Mouse (Mus musculus): ENCODE measurements at regions not wholly inside any gene's neighbourhood (a gene's known extent, or its start where the extent isn't known, plus 50 kb on each side); places are given as distances from the start of the nearest gene placed in this dataset.

GRCm38 (mm10) chr14:99785106-99785505 lies 486.6 kb downstream of the Klf5 start:
- TF ChIP-seq CTCF (IDR thresholded peaks at IDR 0.05; ENCODE audit: insufficient read depth, low read length): no peak
- no peak for TF ChIP-seq POLR2A (IDR thresholded peaks at IDR 0.05; ENCODE audit: borderline replicate concordance, extremely low read depth, low read depth, low read length)
- 66% methylated on average over 5 of the region's 5 CpGs for WGBS
- no peak overlapping the region for H3K4me3 ChIP-seq (replicated peaks; ENCODE audit: extremely low read depth, low read depth, low read length)
- H3K4me1 ChIP-seq (ENCODE audit: control insufficient read depth, insufficient read depth, low read length): peaks cover 4% of the 10 kb centered on the region
- DNase-seq: no peak

- Histone ChIP-seq H3K4me1 (ENCODE audit: control insufficient read depth, insufficient read depth, low read length) (peaks cover 4% of the 10 kb centered on the region), H3K4me3 (replicated peaks; ENCODE audit: extremely low read depth, low read depth, low read length) (no peak overlapping the region)
- TF ChIP-seq POLR2A (IDR thresholded peaks at IDR 0.05; ENCODE audit: borderline replicate concordance, extremely low read depth, low read depth, low read length): no peak
- TF ChIP-seq CTCF (IDR thresholded peaks at IDR 0.05; ENCODE audit: insufficient read depth, low read length): no peak
- no peak for DNase-seq
- 100% methylated on average over 1 of the region's 1 CpGs for WGBS
Measured at GRCm38 (mm10) chr14:99786367-99786766, 487.9 kb downstream of the Klf5 start.

GRCm38 (mm10) chr14:99788185-99788584 lies 489.7 kb downstream of the Klf5 start:
- no peak for DNase-seq
- TF ChIP-seq CTCF (IDR thresholded peaks at IDR 0.05; ENCODE audit: insufficient read depth, low read length): no peak
- TF ChIP-seq POLR2A (IDR thresholded peaks at IDR 0.05; ENCODE audit: borderline replicate concordance, extremely low read depth, low read depth, low read length): no peak
- Histone ChIP-seq H3K4me1 (ENCODE audit: control insufficient read depth, insufficient read depth, low read length) (peaks cover 4% of the 10 kb centered on the region), H3K4me3 (replicated peaks; ENCODE audit: extremely low read depth, low read depth, low read length) (no peak overlapping the region)
- WGBS: 61% methylated on average over 3 of the region's 3 CpGs

GRCm38 (mm10) chr14:99796293-99796692 lies 488.2 kb downstream of the Klf12 start:
- Histone ChIP-seq H3K4me1 (ENCODE audit: control insufficient read depth, insufficient read depth, low read length) (no peaks in the 10 kb centered on the region; the same call in 1 of the 2 replicates), H3K4me3 (replicated peaks; ENCODE audit: extremely low read depth, low read depth, low read length) (no peak overlapping the region)
- TF ChIP-seq POLR2A (IDR thresholded peaks at IDR 0.05; ENCODE audit: borderline replicate concordance, extremely low read depth, low read depth, low read length): no peak
- TF ChIP-seq CTCF (IDR thresholded peaks at IDR 0.05; ENCODE audit: insufficient read depth, low read length): no peak
- no peak for DNase-seq
- WGBS: 55% methylated on average over 4 of the region's 4 CpGs

- WGBS: 43% methylated on average over 1 of the region's 1 CpGs
- TF ChIP-seq POLR2A (IDR thresholded peaks at IDR 0.05; ENCODE audit: borderline replicate concordance, extremely low read depth, low read depth, low read length) (no peak), CTCF (IDR thresholded peaks at IDR 0.05; ENCODE audit: insufficient read depth, low read length) (no peak)
- no peak for DNase-seq
- H3K4me1 ChIP-seq (ENCODE audit: control insufficient read depth, insufficient read depth, low read length): peaks cover 2% of the 10 kb centered on the region
- no peak overlapping the region for H3K4me3 ChIP-seq (replicated peaks; ENCODE audit: extremely low read depth, low read depth, low read length)
Measured at GRCm38 (mm10) chr14:99806052-99806451, 478.4 kb downstream of the Klf12 start.

- WGBS: 48% methylated on average over 5 of the region's 5 CpGs
- TF ChIP-seq CTCF (IDR thresholded peaks at IDR 0.05; ENCODE audit: insufficient read depth, low read length) (no peak), POLR2A (IDR thresholded peaks at IDR 0.05; ENCODE audit: borderline replicate concordance, extremely low read depth, low read depth, low read length) (no peak)
- no peak overlapping the region for H3K4me3 ChIP-seq (replicated peaks; ENCODE audit: extremely low read depth, low read depth, low read length)
- H3K4me1 ChIP-seq (ENCODE audit: control insufficient read depth, insufficient read depth, low read length): peaks cover 2% of the 10 kb centered on the region
- no peak for DNase-seq
Measured at GRCm38 (mm10) chr14:99806599-99806998, 477.9 kb downstream of the Klf12 start.

GRCm38 (mm10) chr14:99812741-99813485 lies 471.6 kb downstream of the Klf12 start:
- WGBS: 41% methylated on average over 6 of the region's 6 CpGs
- TF ChIP-seq CTCF (IDR thresholded peaks at IDR 0.05; ENCODE audit: insufficient read depth, low read length): no peak
- no peak for TF ChIP-seq POLR2A (IDR thresholded peaks at IDR 0.05; ENCODE audit: borderline replicate concordance, extremely low read depth, low read depth, low read length)

More at GRCm38 (mm10) chr14:99812741-99813485, 471.6 kb downstream of the Klf12 start:
- Histone ChIP-seq H3K4me1 (ENCODE audit: control insufficient read depth, insufficient read depth, low read length) (no peaks in the 10 kb centered on the region), H3K4me3 (replicated peaks; ENCODE audit: extremely low read depth, low read depth, low read length) (no peak overlapping the region)
- DNase-seq: no peak

All from lung, adult 2 months (tissue).